Mouse (Mus musculus) heart, embryonic 11.5 days (tissue): ENCODE data around the gene Mdm2. TPM values are rescaled to one million over a fixed set of nuclear protein-coding genes. Genes with fewer than 3 reads are reported as not detected.

Source experiments
- ATAC-seq: fragments of 200-750 bp; cut with Nextera tagmentation; replicated peaks from 2 replicates; pipeline ENCODE4 v1.8.0; 2017; ENCODE audit warnings: moderate library complexity; ENCODE audit not compliant: insufficient number of reproducible peaks, low FRiP score, low TSS enrichment
- H3K27ac ChIP-seq: fragments of 300-500 bp; sonication (generic); 2 replicates; pipeline ENCODE4 v1.5.1; 2014; ENCODE audit warnings: mild to moderate bottlenecking, low read depth, low read length
- H3K27me3 ChIP-seq: fragments of 300-500 bp; sonication (generic); 2 replicates; pipeline ENCODE4 v1.6.1; 2014; ENCODE audit warnings: mild to moderate bottlenecking, low read length, mixed read lengths; ENCODE audit not compliant: control insufficient read depth, insufficient read depth
- H3K36me3 ChIP-seq: fragments of 300-500 bp; sonication (generic); 2 replicates; pipeline ENCODE4 v1.6.1; 2014; ENCODE audit warnings: mild to moderate bottlenecking, low read length, moderate library complexity, mixed read lengths; ENCODE audit not compliant: control insufficient read depth, insufficient read depth
- H3K4me1 ChIP-seq: fragments of 300-500 bp; sonication (generic); 2 replicates; pipeline ENCODE4 v1.6.1; 2014; ENCODE audit warnings: low read length; ENCODE audit not compliant: control insufficient read depth, insufficient read depth
- H3K4me2 ChIP-seq: fragments of 300-500 bp; sonication (generic); 2 replicates; pipeline ENCODE4 v1.6.1; 2014; ENCODE audit warnings: mild to moderate bottlenecking, moderate library complexity
- H3K4me3 ChIP-seq: fragments of 300-500 bp; sonication (generic); 2 replicates; pipeline ENCODE4 v1.5.1; 2014; ENCODE audit warnings: low read depth, low read length
- H3K9ac ChIP-seq: fragments of 300-500 bp; sonication (generic); 2 replicates; pipeline ENCODE4 v1.6.1; 2014; ENCODE audit warnings: mild to moderate bottlenecking, low read depth, low read length, moderate library complexity
- H3K9me3 ChIP-seq: fragments of 300-500 bp; sonication (generic); replicated peaks from 2 replicates; pipeline ENCODE4 v1.6.1; 2016; ENCODE audit warnings: low read length; ENCODE audit not compliant: control insufficient read depth
- WGBS: fragments of 180-500 bp; shearing (Covaris S2); extraction: QIAGEN DNeasy Blood & Tissue Kit; methylation state at CpG from one replicate; pipeline ENCODE4 v1.1.7; 2014; ENCODE audit not compliant: insufficient replicate concordance; 5-methylcytosine and 5-hydroxymethylcytosine counted together
- polyA plus RNA-seq: library from polyadenylated mRNA; unstranded; fragments of >200 nt; fragmentation: Nextera tagmentation; extraction: Ambion mirVana; gene quantifications from 2 replicates; pipeline ENCODE4 v1.2.1, GENCODE M21; 2014

Mdm2 gene
- polyA plus RNA-seq, 1 experiment from 2014 or later = 62.2 TPM

GRCm38 (mm10) chr10:117730637-117731203 is 20.2 kb upstream of the Mdm2 start:
- ATAC-seq = no peak

GRCm38 (mm10) chr10:117730140-117730539 is 19.6 kb upstream of the Mdm2 start:
- Histone ChIP-seq H3K9ac (no peak overlapping the region), H3K4me2 (no peak overlapping the region), H3K4me3 (no peak overlapping the region), H3K27ac (no peak overlapping the region), H3K4me1 (peaks cover 8% of the 10 kb centered on the region), H3K27me3 (no peaks in the 10 kb centered on the region), H3K36me3 (no peaks in the 10 kb centered on the region), H3K9me3 (no peaks in the 10 kb centered on the region)
- WGBS = 90% methylated on average over 7 of the region's 7 CpGs
- no peak for ATAC-seq

More at GRCm38 (mm10) chr10:117730637-117731203, 20.2 kb upstream of the Mdm2 start:
- H3K36me3 ChIP-seq = no peaks in the 10 kb centered on the region
- no peak overlapping the region for H3K4me3 ChIP-seq
- 90% methylated on average over 12 of the region's 12 CpGs for WGBS
- no peaks in the 10 kb centered on the region for H3K9me3 ChIP-seq
- no peaks in the 10 kb centered on the region for H3K27me3 ChIP-seq
- no peak overlapping the region for H3K27ac ChIP-seq
- peaks cover 8% of the 10 kb centered on the region for H3K4me1 ChIP-seq
- H3K9ac ChIP-seq = no peak overlapping the region
- no peak overlapping the region for H3K4me2 ChIP-seq

GRCm38 (mm10) chr10:117729139-117729814 is 18.7 kb upstream of the Mdm2 start:
- no peaks in the 10 kb centered on the region for H3K9me3 ChIP-seq
- H3K4me1 ChIP-seq = peaks cover 8% of the 10 kb centered on the region
- H3K36me3 ChIP-seq = no peaks in the 10 kb centered on the region
- no peak overlapping the region for H3K4me3 ChIP-seq
- no peak overlapping the region for H3K27ac ChIP-seq
- no peaks in the 10 kb centered on the region for H3K27me3 ChIP-seq
- no peak for ATAC-seq
- WGBS = 59% methylated on average over 11 of the region's 11 CpGs
- no peak overlapping the region for H3K4me2 ChIP-seq
- H3K9ac ChIP-seq = no peak overlapping the region

GRCm38 (mm10) chr10:117728574-117728973 is 18.0 kb upstream of the Mdm2 start:
- ATAC-seq = no peak
- H3K27me3 ChIP-seq = no peaks in the 10 kb centered on the region
- H3K9me3 ChIP-seq = no peaks in the 10 kb centered on the region
- no peak overlapping the region for H3K9ac ChIP-seq
- no peak overlapping the region for H3K27ac ChIP-seq
- peaks cover 8% of the 10 kb centered on the region for H3K4me1 ChIP-seq
- no peak overlapping the region for H3K4me2 ChIP-seq
- H3K4me3 ChIP-seq = no peak overlapping the region
- H3K36me3 ChIP-seq = no peaks in the 10 kb centered on the region
- WGBS = 74% methylated on average over 5 of the region's 5 CpGs

GRCm38 (mm10) chr10:117727518-117728110 is 17.1 kb upstream of the Mdm2 start:
- no peak overlapping the region for H3K9ac ChIP-seq
- WGBS = 77% methylated on average over 9 of the region's 9 CpGs
- H3K4me3 ChIP-seq = no peak overlapping the region
- H3K27ac ChIP-seq = no peak overlapping the region
- no peaks in the 10 kb centered on the region for H3K36me3 ChIP-seq
- peaks cover under 1% of the 10 kb centered on the region for H3K4me1 ChIP-seq
- H3K4me2 ChIP-seq = no peak overlapping the region
- H3K27me3 ChIP-seq = no peaks in the 10 kb centered on the region
- ATAC-seq = no peak
- H3K9me3 ChIP-seq = no peaks in the 10 kb centered on the region

GRCm38 (mm10) chr10:117726888-117727385 is 16.4 kb upstream of the Mdm2 start:
- 89% methylated on average over 4 of the region's 4 CpGs for WGBS
- Histone ChIP-seq H3K27ac (no peak overlapping the region), H3K36me3 (no peaks in the 10 kb centered on the region), H3K4me3 (no peak overlapping the region), H3K9ac (no peak overlapping the region), H3K4me2 (no peak overlapping the region), H3K27me3 (no peaks in the 10 kb centered on the region), H3K4me1 (no peaks in the 10 kb centered on the region; the same call in 1 of the 2 replicates), H3K9me3 (no peaks in the 10 kb centered on the region)
- no peak for ATAC-seq

GRCm38 (mm10) chr10:117726350-117726749 is 15.8 kb upstream of the Mdm2 start:
- Histone ChIP-seq H3K9ac (no peak overlapping the region), H3K27ac (no peak overlapping the region), H3K4me3 (no peak overlapping the region), H3K36me3 (no peaks in the 10 kb centered on the region), H3K27me3 (no peaks in the 10 kb centered on the region), H3K4me2 (no peak overlapping the region), H3K9me3 (no peaks in the 10 kb centered on the region), H3K4me1 (no peaks in the 10 kb centered on the region; the same call in 1 of the 2 replicates)
- WGBS = 87% methylated on average over 4 of the region's 4 CpGs
- ATAC-seq = no peak

- Histone ChIP-seq H3K4me3 (no peak overlapping the region), H3K4me1 (no peaks in the 10 kb centered on the region; the same call in 1 of the 2 replicates), H3K9ac (no peak overlapping the region), H3K36me3 (no peaks in the 10 kb centered on the region), H3K9me3 (no peaks in the 10 kb centered on the region), H3K27ac (no peak overlapping the region), H3K27me3 (no peaks in the 10 kb centered on the region), H3K4me2 (no peak overlapping the region)
- 70% methylated on average over 7 of the region's 7 CpGs for WGBS
- no peak for ATAC-seq
Measured at GRCm38 (mm10) chr10:117725671-117726070, 15.1 kb upstream of the Mdm2 start.
